ENCODE assay signal across 1 mouse cellular context in genomic region chr17:44605749-44606148, GRCm38 (mm10).
A peak's percentile ranks its signal among the peaks of the same experiment; 100 is the strongest.
TF ChIP-seq lines count a peak whose summit lies in the region.

No protein-coding gene starts in this region.

TF ChIP-seq in CH12.LX, 34 proteins besides CTCF, POLR2A, EP300 and RAD21 (continued from another document):
- TF ChIP-seq UBTF (IDR thresholded peaks at IDR 0.05; ENCODE audit: low read depth, low read length), result no peak; the same call in 1 of the 2 replicates
- TF ChIP-seq MXI1 (IDR thresholded peaks at IDR 0.05; ENCODE audit: low read depth, low read length), result no peak
- TF ChIP-seq POLR2AphosphoS2 (IDR thresholded peaks at IDR 0.05; ENCODE audit: low read depth, low read length), result no peak
- TF ChIP-seq IRF4 (IDR thresholded peaks at IDR 0.05; ENCODE audit: low read depth, low read length), result peak; percentile 98
- no peak for TF ChIP-seq MEF2A (IDR thresholded peaks at IDR 0.05; ENCODE audit: borderline replicate concordance, low read depth, low read length)
